Mouse (Mus musculus): ENCODE data around the gene Schip1.

Schip1 gene

DNA sequence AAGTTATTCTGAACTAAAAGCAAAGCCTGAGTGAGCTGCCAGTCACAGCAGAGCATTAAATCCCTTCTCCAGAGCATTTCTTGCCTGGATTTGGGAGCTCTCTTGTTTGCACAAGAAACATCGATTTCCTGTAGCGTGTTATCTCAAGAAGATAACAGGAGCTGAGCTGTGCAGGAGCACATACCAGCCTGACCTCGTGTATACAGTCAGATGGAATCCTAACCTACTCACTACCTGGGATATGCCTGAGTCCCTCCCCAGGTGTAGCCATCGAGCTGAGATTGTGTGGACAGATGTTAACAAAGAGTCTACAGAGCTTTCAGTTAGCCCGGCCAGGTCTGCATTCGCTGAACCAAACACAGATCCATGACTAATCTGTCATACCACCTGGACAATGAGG, 494.1 kb downstream of the Schip1 start:
- in situ Hi-C loops (cut with MboI) = no loop called here

DNA sequence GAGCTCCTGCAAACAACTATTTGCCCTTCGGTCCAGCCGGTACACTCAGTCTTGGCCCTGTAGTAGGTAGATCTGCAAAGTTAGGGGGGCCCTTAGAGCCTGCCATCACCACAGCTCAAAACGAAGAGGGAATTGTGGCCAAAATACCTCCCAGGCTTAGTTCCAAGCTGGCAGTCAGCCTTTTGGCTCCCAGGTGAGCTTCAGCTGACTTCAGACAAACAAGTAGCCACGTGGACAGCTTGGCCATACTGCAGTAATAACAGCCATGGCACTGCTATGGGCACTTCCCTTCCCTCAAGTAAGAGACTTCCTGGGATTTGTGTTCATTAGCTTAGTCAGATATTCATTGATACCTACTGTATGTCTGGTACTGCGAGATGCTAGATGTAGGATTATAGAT, 495.5 kb downstream of the Schip1 start:
- in situ Hi-C loops (cut with MboI) = no loop called here

DNA sequence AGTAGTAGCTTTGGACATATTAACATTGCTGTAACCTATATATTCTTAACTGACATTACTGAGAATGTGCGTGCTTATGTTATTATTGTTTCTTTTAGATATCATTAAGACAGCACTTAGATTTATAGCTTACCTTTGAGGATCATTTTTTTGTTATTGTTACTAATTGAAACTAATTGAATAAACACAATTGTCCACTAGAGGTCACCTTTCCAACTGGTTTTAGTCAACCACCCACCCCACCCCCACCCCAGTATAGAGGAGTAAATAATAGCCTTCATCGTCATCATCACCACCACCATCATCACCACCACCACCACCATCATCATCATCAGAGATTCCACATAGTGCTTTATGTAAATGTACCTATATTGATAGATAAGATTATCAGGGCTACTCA, 498.2 kb downstream of the Schip1 start:
- in situ Hi-C loops (cut with MboI) = no loop called here

DNA sequence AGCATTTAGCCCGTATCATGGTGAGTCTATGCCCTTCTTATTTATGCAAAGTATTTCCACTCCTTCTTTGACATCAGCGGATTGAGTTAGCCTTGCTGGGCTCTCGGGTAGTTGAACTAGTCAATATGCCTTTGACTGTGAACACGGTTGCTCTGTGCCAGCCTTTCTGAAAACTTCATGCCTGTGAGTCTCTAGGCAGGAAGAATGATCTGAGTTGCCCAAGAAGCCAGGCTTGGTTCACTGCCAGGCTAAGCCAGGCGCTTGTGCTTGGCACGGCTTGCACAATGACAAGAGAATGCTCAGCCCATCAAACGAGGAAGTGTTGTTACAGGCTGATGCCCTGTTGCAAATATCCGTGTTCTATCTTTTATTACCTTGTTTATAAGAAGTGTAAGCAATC, 499.3 kb downstream of the Schip1 start:
- in situ Hi-C loops (cut with MboI) = no loop called here

DNA sequence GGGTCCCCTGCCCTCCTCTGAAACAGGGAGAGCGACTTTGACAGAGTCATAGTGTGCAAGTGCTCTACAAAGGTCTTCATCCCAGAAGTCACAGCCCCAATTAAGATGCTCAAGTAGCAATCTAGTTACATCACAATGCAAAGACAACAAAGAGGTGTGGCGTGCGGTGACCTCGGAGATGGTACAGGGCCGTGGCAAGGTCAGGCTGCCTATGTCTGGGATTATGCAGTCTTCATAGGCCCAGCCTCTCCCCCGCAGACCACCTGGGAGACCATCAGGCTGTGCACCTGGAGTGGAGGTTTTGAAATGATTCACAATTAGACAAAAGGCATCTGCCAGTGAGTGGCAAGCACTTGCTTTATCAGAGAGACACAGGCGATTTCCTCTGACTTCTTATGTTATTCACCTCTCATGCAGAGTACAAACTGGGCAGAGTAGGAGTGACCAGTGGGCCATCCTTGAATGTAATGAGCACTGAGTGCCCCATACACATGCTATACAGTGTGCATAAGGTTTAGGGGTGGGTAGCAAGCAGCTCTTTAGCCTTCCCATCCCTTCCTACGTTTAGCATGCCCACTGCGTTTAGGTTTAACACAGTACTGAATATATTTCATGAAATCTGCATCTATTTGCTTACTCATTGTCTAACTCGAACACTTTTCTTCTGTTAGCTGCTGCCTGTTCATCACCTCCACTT, 500.5 kb downstream of the Schip1 start:
- in situ Hi-C loops (cut with MboI) = no loop called here

DNA sequence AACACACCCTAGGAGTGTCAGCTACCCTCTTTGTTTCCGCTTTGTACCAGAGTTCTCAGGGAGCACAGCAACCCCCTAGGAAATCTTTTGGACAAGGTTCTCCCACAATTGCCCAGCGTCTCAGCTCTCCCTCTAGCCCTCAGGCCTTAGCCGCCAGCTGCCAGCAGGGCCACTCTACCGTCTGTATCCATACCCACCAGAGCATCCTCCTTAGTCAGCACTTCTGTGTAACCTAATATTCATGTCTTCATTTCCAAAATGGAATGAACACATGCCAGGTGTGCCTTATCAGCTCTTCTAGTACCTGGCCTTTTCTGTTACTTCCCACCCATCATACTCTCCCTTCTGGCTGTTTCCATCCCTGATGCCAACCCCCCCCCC, 501.1 kb downstream of the Schip1 start:
- in situ Hi-C loops (cut with MboI) = no loop called here

DNA sequence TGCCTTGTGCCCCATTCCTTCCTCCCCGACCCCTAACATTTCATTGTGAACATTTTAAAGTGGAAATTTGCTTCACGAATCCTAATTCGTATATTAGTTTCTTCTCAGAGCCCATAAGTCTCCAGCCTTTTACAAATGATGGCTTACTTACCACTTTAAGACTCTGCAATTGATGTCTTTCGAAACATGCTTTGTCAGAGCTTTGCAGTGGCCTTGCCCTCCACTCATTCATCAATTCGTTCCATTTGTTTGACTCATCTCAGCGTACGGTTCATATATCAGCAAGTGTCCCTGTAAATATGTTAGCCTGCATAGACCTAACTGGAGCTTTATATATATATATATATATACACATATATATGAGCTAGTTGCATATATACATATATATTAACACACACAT, 503.0 kb downstream of the Schip1 start:
- in situ Hi-C loops (cut with MboI) = no loop called here

DNA sequence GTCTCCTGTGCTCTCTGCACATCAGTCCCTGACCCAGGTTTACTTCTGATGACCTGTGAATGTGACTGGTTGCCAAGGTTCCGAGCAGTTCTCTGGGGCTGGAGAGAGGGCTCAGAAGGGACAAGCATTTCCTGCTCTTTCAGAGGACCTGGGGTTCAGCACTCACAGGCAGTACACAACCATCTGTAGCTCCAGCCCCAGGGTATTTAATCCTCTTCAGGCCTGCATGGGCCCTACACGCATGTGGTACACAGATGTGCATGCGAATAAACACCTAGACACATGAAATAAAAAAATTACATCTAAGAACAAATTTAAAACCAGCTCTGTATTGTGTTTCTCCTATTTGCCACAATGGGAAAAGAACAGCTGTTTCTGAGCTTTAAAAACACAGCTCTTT, 503.5 kb downstream of the Schip1 start:
- in situ Hi-C loops (cut with MboI) = no loop called here

DNA sequence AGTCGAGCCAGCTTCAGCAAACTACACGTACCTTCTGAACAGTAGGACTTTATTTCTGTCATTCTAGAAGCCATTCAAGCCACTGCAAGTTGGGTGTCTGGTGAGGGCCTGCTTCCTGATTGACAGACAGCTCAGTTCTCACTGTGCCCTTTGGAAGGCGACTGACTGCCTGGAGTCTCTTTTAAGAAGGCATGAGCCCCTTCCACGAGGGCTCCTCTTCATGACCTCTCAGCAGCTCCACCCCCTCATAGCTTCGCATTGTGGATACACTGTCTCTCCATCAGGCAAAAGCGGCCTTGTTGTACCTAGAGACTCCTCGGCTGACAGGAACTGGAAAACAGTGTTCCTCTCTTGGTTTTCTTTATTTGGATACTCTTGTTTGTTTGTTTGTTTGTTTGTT, 504.1 kb downstream of the Schip1 start:
- in situ Hi-C loops (cut with MboI) = no loop called here

DNA sequence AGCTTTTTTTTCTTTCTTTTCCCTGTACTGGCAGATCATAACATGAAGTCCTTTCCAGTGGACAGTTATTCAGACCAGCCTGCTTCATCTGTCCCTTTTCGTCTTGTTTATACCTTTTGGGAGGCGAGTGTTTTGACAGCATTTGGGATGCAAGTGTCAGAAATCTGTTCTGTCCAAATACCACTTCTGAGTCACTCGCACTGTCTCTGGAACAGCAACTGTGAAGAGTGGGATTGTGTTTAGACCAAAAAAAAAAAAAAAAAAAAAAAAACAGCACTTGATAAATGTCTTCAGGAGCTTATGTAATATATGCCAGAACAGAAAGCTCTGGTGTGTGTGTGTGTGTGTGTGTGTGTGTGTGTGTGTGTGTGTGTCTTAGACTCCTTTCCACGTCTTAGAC, 505.7 kb downstream of the Schip1 start:
- in situ Hi-C loops (cut with MboI) = no loop called here

DNA sequence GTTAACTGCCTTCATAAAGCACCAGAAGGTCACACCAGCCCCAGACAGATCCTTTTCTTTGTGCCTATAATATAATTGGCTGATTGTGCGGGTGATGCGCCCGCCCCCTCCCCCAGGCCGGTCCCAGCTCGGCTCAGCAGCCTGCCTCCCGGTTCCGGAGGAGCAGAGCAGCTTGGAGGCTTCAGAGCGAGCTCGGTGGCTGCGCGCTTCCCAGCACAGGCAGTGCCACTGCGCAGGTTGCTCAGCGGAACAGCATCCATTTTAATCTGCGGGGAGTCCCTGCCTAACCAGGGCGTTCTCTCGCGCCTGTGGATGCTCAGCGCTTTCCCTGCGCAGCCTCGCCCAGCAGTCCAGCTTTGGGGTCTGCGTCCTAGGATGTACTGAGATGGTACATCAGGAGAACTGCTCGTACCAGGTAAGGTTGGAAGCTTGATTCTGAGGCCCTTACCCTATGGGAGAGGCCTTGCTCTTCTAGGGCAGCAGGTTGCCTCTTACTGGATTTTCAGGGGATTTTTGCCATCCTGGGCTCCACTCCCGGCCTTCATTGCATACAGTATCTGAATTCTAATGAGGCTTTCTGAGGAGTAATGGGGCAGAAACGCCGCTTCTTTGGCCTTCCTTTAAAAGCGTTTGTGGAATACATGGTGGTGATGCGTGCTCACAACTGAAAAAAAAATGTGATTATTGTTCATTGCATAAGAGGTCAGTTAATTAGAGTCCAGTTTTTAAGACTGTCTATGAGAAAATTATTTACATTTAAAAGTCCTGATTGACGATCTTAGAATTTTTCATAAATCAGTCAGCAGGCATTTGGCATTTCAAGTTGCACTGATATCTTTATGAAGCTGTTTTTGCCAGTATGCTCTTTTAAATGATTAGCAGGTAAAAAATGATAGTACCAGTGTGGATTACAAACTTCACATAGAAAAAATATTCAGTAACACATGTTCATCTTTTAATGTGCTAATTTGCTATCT, 507.9 kb downstream of the Schip1 start:
- in situ Hi-C loops (cut with MboI) = no loop called here

DNA sequence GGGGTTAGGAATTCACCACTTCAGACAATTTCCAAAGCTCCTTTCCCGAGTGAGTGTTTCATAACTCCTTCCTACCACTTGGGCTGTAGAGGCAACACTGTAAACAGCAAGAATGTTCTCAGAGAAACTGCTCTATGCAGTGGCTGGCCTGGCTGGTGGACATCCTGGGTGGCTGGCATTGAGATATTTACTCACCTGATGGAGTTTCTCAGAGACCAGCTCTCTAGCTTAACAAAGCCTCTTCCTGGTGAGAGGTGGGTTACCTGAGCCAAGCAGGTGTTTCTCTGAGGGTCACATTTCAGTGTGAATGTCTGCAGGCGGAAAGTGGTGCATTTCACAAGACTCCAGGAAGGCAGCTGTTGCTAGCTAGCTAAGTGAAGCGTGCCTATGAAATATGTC, 508.6 kb downstream of the Schip1 start:
- in situ Hi-C loops (cut with MboI) = no loop called here

DNA sequence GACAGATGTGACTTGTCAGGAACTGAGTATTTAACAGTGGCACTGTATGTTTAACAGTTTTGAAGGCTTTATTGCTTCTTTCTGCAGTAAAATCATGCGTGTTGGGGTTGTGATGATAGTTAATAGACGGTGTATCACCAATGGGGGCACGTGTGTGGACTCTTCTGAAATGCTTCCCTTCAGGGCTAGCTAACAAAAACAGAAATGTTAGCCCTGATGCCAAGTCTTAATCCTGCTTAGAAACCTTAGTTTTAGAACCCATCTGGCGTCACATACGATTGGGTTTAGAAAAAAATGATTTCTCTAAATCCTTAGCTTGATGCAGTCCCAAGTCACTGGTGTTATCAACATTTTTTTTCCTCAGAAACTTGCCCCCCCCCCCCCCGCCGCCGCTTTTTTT, 509.5 kb downstream of the Schip1 start:
- in situ Hi-C loops (cut with MboI) = no loop called here

DNA sequence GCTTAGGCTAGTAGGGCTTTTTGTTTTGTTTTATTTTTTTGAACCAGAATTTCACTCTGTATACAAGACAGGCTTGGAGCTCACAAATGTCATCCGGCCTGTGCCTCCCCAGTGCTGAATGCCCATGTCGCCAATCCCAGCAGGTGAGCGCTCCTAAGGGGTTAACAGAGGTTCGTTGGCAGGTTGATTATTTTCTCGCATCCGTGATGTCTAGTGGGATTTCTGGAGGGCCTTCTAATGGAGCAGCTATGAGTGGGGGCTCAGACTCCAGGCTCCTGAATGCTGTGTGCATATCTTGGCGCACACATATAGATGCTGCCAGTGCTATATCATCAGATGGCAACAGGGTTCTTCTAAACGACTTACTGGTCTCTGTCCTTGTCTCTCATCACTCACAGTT, 510.0 kb downstream of the Schip1 start:
- in situ Hi-C loops (cut with MboI) = no loop called here

DNA sequence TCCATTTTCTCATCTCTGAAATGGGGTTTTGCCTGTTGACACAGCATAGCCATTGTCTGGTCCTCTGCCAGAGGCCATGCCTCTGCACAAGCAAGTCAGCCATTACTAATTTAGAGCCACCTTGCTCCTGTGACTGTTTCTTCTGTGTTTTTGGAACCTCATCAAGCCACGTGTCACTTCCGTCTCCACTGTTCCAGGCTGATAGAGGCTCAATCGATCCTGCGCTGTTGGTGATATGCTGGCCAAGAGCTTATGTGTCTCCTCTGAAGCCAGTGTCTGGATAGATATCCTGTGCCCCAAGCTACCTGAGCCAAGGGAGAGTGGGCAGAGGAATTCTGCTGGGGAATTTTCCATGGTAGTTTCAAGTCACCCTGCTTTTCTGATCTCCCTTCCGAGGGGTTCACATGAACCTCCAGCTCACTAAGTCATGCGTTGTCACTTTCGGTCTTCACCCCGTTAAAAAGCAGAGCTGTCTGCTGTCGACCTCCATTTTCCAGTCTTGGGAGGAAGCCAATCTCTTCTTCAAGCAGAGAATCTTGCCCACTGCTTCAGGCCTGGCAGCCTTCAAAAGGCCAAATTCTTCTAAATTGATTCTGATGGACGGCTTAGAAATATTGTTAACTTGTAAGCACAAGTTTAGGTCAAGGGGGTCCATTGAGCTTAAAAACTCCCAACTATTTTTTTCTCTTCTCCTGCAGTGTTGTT, 511.2 kb downstream of the Schip1 start:
- in situ Hi-C loops (cut with MboI) = no loop called here

DNA sequence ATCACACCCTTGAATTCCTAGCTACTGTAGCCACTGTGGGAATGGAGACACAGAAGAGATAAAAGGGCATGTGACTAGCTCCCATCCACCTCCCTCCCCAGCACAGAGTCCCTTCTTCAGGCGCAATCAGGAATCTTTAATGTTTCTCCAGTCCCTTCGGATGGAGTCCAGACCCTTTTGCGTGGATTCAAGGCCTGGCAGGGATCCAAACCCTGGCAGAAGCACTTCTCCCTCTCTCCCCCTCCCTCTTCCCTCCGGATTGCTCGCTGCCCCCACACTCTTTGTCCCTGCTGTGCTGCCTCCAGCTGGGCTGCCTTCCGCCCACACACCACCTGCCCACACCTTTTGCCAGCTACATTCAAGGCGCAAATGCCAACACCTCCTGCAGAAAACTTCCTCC, 511.8 kb downstream of the Schip1 start:
- in situ Hi-C loops (cut with MboI) = no loop called here

DNA sequence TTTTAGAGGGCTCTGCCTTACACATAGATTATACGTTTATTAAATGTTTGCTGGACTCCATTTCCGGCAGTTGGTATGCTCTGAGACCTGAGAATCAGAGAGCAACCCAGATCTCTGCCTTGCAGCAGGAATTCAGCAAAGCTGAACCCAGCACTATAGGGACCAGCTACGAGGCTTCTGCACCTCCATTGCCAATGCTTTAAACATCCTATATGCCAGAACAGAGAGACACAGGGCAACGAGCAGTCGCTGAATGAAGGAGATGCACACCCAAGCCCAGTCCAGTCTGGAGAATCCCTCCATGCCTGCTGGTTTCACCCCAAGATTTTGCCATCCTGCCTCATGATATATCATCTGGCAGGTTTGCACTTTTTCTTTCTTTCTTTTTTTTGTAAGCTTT, 512.3 kb downstream of the Schip1 start:
- in situ Hi-C loops (cut with MboI) = no loop called here

DNA sequence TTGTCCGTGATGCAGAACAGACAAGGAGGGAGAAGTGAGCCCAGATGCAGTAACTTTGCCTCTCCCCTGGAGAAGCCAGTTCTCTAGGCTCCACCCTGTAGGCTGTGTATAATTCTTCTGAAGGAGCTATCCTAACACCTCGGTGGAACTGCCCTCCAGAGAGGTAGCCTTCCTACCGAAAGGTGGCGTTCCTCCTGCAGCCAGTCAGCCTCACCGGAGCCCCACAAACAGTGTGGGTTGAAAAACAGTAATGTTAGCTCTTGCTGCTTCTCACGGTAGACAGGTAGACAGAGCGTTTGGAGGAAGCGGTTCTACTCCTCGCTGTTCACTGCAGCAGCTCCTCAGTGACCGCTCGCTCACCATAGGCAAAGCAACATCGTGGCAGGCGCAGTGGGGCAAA, 517.0 kb downstream of the Schip1 start:
- in situ Hi-C loops (cut with MboI) = no loop called here

DNA sequence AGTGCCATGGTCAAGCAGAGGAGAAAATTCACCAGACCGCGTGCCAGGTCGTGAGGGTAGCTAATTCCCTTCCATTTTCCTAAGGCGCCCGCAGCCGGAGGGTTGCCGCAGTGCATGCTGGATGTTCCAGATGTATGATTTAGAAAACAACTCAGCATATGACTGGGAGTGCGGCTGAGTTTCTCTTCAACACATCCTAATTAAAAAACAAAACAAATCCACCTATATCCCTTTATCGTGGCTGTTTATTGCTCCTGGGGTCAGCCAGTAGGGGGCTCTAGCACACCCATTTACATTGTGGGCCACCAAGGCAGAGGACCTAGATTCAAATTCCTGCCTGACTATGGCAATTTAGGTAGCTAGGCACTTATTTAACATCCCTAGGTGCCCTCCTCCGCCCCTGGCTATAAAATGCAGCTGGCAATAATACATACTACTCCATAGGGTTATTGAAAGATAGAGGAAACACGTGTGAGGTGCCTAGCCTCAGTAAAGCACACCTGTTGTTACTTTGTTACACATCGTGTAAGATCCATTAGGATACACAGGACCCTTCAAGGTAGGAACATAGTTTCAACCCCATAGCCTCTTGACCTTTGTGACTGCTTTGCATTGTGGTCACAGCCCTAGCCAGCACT, 517.6 kb downstream of the Schip1 start:
- in situ Hi-C loops (cut with MboI) = no loop called here

DNA sequence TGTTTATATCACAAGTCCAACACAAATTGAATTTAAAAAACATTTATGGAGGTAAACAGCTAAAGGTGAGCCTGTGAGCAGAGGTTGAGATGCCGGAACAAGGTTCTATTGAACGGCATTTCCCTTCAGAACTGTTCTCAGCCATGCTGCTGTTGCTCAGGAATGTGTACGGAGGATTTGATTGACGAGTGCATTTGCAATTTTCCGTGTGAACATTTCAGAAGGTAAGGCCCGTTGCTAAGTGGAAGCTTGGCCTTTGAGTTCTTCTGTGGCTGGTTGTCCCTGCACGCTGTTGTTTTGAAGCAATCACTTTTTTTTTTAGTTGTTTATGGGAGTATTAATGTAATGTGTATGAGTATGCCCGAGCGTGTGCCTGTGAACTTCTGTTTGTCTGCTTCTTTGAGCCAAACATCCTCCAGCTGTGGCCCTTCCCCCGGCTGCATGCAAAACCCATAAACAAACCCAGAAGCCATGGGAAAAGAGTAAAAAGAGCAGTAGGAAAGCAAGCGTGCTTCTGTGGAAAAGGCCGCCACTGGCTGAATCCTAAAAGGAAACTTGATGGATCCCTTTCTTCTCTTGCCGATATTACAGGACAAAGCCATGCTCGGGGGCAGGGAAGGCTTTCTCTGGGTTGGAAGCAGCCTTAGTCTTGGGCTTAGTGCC, 518.6 kb downstream of the Schip1 start:
- in situ Hi-C loops (cut with MboI) = no loop called here

DNA sequence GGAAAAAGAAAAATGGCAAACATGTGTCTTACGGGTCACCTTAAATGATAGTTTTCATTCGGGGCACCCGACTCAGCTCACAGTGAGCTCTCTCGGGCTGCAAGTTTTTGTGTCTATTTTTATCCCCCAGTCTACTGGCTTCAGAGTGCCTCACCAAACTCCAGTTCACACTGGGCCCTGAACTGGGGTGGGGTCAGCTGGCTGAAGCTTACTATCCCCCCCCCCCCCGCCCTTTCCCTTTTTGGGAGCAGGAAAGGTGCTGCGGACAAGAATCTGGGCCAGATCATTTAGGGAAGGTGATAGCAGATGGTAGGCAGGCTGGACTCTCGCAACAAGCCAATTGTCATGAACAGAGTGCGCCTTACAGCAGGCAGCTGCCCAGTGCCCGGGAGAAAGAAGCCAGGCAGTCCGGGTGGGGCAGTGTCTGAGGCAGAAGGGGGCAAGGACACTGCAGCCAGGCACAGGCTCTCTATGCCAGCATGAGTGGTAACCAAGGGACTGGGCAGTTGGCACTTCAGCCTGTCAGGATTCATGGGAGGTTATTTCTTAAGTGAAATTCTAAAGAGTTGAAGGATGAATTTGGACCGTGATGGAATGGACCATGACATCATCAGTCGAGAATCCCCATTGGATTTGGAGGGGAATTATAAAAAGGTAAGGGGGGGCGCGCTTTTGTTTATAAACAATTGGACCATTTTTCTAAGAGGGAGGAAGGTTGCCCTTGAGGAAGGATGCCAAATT, 519.3 kb downstream of the Schip1 start:
- in situ Hi-C loops (cut with MboI) = no loop called here

Data from mature B cell (primary cell).